Mouse (Mus musculus): ENCODE data around the gene Smim20.

GRCm38 (mm10) chr5:53317885-53318466 is 51.1 kb downstream of the Smim20 start:
- TF ChIP-seq CTCF (IDR thresholded peaks at IDR 0.05; ENCODE audit: control insufficient read depth, insufficient read depth, low read length) (no peak), POLR2A (IDR thresholded peaks at IDR 0.05; ENCODE audit: borderline replicate concordance, control insufficient read depth, low read depth, low read length) (no peak)

All from bone marrow, adult 2 months (tissue).